Comparison of ENCODE assay signal across 9 mouse cellular contexts in genomic region chr4:140549975-140550374, GRCm38 (mm10).
A peak's percentile ranks its signal among the peaks of the same experiment; 100 is the strongest.
DNase-seq lines count a peak whose midpoint lies in the region; ATAC-seq and TF ChIP-seq lines count a peak whose summit lies in the region.
"Had no signal": no experiment of that assay in that cellular context is flagged by ENCODE, and none has a peak within 500 bp of the region (broad histone marks: within the 10 kb centered on the region; RNA-seq: fewer than 3 reads in every experiment).

No protein-coding gene starts in this region.

- H3K4me1 ChIP-seq in lung, adult 2 months (ENCODE audit: control insufficient read depth, insufficient read depth, low read length), result no peaks in the 10 kb centered on the region; the same call in 1 of the 2 replicates

- no peak for TF ChIP-seq POLR2A in lung, adult 2 months (IDR thresholded peaks at IDR 0.05; ENCODE audit: borderline replicate concordance, extremely low read depth, low read depth, low read length)

- 0 out of 2 replicates have a peak, but pooled peaks have one; percentile 41 for ATAC-seq in frontal cortex, adult (ENCODE audit: low TSS enrichment)
- ATAC-seq in granulocyte monocyte progenitor cell, adult 5-6 weeks (replicated peaks; ENCODE audit: poor library complexity, severe bottlenecking), result no peak

- DNase-seq in frontal cortex, postnatal 14 days (ENCODE audit: low spot score in 2 of 2), result no peak
- peak; percentile 31 for DNase-seq in right cerebral cortex, adult 18-20 months
- DNase-seq in right cerebral cortex, postnatal 36 days (ENCODE audit: low spot score in 2 of 2), result no peak
- DNase-seq in lung, adult 2 months, result peak; percentile 26
- DNase-seq in spleen, postnatal 36 days (ENCODE audit: low spot score in 2 of 2), result no peak
- DNase-seq in kidney, adult 8-10 months, result no peak

- WGBS in lung, adult 2 months, result 60% methylated on average over 12 of the region's 12 CpGs

- no peak overlapping the region for H3K4me3 ChIP-seq in lung, adult 2 months (replicated peaks; ENCODE audit: extremely low read depth, low read depth, low read length)
- H3K4me3 ChIP-seq: limb, embryonic 13.5 days had no signal

- no peak for TF ChIP-seq CTCF in lung, adult 2 months (IDR thresholded peaks at IDR 0.05; ENCODE audit: insufficient read depth, low read length)

Comparison
In these comparisons a context has a peak if more than half of its experiments do, and no peak if none do; other contexts are left out.
1. DNase-seq: peak in right cerebral cortex, adult 18-20 months (single experiment) and lung, adult 2 months (single experiment); none in frontal cortex, postnatal 14 days (0 of 2), right cerebral cortex, postnatal 36 days (0 of 2), spleen, postnatal 36 days (0 of 2) and kidney, adult 8-10 months (0 of 2).